Mouse (Mus musculus) embryo, embryonic 11.5 days (tissue): ENCODE data around the gene Mapk3.
"Not testable (repeated sequence)": the region's sequence is repeated elsewhere in the genome, so short reads cannot be mapped to it uniquely, and the experiment has no call there.

Source experiments
- DNase-seq: peaks from one replicate; pipeline ENCODE4 v3.0.0-alpha.2; 2012; ENCODE audit warnings: low read depth, low spot score

Gene Mapk3

DNA sequence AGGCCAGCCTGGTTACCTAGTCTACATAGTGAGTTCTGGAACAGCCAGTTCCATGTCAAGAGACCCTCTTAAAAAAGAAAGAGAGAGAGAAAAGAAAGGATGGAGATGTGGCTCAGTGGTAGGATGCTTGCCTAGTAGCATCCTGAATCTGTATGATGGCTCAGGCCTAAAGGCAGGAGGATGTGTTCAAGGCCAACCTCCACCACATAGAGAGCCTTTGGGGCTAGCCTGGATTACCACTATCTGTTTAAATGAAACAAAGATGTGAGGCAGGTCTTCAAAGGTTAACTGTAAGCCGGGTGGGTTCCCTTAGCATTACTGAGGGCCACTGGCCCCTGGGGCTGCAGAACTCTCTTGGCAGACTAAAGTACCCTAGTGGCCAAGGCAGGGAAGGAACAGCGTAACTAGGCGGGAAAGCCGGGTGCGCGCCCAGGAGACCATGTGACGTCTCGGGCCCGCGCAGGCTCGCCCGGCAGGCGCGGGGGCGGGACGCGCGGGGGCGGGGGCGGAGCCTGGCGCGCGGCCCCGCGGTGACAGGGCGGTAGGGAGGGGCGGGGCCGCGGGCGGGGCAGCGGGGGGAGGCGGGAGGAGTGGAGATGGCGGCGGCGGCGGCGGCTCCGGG, at the start of gene Mapk3:
Mapk3 (plus strand) TSS at position 552 of the 622 bp plus-strand sequence.
- DNase-seq = peak; percentile 85

DNA sequence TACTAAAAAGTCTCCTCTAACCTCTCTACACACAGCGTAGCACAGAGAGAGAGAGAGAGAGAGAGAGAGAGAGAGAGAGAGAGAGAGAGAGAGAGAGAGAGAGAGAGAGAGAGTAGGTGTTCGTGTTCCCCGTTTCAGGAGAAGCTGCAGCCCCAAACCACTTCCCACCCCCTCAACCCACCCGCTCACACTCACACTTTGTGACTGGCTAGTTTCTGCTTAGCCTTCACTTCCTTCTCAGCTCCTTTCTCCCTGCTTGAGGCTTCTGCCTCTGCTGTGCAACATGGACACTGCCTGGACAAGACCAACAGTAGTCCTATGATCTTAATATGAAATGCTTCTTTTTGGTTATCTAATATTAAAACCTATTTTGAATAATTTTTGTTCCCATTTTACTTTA, 49.1 kb upstream of the Mapk3 start:
- DNase-seq = no peak

GRCm38 (mm10) chr7:126711910-126712309, 47.5 kb upstream of the Mapk3 start:
- DNase-seq = no peak

DNA sequence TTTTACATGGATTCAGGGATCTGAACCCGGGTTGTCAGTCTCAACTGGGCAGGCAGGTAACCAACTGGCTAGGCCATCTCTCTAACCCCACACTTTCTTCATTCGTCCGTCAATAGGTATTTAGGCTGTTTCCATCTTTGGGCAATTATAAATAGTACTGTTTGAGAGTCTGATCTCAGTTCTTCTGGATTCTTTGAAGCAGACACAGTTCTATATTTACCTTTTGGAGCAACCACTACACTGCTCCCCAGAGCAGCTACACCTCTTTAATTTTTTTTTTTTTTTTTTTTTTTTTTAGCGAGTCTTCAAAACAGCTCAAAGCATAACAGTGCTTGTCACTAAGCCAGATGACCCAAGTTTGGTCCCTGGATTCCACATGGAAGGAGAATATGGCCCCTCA, 43.7 kb upstream of the Mapk3 start:
- no peak for DNase-seq

DNA sequence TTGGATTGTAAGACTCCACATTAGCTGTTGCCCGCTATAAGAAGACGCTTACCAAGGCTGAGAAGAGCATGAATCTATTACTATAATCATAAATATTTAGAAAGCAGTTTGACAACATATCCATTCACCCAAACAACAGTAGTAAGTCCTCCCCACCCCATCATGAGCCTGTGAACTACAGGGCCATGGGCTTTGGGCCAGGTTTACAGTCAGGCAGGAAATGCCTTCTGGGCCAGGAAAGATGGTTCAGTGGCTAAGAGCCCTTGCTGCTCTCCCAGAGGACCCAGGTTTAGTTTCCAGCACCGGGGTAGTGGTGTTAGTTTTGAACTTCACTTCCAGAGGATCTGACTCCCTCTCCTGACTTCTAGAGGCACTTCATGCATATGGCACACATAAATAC, 41.8 kb upstream of the Mapk3 start:
- no peak for DNase-seq

DNA sequence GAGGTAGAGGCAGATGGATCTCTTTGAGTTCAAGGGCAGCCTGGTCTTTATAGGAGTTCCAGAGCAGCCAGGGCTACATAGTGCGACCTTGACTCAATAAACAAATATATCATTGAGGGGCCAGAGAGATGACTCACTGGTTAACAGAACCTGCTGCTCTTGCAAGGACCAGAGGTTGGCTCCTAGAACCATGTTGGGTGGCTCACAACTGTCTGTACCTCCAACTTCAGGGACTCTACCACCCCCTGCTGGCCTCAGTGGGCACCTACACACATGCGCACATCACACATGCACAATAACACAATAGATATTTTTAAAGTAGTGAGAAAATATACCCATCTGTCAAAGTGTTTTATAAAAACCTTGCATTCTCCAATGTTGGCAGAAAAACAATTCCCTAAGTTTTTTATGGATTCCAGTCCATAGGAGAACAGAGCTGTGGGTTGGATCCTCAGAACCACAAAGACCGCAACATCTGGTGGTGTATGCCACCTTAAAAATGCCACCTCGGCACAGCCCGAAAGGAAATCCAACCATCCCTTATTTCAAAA, 40.5 kb upstream of the Mapk3 start:
- DNase-seq = no peak

DNA sequence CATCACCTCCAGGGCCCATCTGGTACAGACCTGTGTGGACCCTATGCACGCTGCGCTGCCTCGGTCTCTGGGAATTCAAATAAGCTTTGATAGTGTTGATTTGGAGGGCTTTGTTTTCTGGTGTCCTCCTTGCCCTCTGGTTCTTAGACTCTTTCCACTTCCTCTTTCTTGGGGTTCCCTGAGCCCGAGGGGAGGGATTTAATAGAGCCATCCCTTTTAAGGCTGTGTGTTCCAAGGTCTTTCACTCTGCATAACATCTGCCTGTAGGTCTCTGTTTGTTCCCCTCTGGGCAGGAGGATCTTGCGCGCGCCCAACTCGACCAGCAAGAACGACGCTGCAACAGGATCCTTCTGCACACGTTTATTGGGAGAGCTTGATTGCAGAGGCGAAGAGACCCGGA, 37.8 kb upstream of the Mapk3 start:
- DNase-seq = no peak

GRCm38 (mm10) chr7:126725077-126725476, 34.3 kb upstream of the Mapk3 start:
- DNase-seq = no peak

DNA sequence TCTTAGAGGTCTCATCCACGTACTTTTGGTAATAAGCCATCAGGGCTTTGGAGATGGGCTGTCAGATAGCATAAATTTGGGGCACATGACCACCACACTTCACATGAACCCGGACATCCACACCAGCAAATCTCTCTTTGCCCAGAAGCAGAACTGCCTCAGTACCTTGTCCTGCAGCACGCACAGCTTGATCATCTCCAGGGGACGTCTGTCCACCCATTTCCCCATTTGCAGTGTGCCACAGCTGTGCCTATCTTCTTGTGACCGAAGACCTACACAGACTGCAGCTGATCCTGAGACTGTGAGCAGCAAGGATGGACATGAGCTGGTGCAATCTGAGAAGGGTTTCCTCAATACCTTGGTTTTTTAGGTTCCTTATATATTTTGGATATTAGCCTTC, 33.7 kb upstream of the Mapk3 start:
- DNase-seq = no peak

- DNase-seq = not testable (repeated sequence)
These were observed 29.1 kb upstream of the Mapk3 start for GRCm38 (mm10) chr7:126730256-126730789.

DNA sequence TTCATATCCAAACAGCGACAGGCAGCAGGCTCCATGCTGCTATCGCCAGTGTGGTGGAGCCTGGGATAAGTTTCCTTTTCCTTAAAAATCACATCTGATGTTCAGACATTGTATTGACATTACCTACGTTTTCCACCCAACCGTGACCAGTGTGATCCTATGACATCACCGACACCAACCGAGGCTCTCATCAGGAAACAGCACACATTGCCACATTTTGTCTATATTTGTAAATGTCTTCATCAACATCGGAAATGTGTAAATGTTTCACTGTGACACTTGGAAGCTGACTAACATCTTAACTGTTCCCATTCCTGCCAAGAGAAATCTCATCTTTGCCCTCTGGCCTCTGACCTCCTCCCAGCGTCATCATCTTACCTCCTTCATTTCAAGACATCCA, 23.3 kb upstream of the Mapk3 start:
- no peak for DNase-seq

DNA sequence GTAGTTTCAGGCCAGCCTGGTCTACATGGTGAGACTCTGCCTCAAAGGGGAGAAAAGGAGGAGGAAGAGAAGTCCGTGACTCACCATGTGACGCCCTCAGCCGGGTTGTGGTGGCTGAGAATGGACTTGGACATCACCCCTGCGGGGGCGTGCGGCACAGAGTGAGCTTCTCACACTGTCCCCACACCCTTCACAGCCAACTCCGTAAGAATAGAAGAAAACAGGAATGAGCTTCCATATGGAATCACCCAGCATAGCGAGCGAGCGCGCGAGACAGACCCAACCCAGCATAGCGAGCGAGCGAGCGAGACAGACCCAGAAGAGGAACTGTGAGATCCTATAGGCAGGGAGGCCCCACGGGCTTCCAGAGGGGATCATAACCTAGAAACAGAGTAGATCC, 19.9 kb upstream of the Mapk3 start:
- no peak for DNase-seq

DNA sequence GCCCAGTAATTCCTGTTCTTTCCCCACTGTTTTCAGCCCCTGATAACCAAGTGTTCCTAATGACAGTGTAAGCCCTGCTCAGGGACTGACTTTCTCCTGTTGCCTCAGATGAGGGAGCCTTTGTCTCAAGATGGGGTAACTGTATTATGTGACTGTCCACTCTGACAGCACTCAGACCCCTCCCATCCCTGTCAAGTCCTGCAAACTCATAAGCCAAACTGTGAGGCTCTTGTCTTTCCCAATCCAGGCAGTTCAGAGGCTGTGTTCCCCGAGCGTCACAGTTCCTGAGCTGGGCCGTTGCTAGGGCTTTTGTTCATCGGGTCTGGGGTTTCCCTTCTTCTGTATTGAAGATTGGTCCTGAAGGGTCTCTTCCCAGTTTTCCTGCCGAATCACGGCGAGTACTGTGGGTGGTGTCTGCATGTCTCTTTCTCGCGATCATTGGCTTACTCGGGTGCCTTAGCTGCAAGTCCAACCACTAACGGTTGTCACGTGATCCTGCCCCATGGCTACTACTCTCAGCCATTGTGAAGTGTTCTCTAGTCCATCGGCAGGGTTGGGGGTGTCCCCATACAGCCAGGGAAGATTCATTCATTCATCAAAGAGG, 19.2 kb upstream of the Mapk3 start:
- no peak for DNase-seq

DNA sequence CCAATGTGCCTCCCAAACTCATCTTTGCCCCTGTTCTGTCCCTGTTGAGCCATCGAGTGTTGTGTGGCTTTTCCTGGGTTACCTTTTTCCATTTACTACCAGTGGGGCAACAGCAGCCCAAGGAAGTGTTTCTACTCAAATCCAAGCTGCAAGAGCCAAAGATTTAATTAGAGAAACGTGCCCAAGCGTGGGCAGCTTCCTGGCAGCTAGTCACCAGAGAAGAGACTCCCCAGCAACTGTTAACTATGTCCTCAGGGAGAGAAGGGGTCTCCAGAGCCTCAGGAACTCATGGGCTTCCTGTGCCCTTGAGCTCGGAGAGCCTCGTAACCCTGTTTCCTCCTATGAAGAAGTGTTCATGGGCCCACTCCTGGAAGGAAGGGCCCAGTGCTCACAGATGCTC, 18.4 kb upstream of the Mapk3 start:
- DNase-seq = no peak

DNA sequence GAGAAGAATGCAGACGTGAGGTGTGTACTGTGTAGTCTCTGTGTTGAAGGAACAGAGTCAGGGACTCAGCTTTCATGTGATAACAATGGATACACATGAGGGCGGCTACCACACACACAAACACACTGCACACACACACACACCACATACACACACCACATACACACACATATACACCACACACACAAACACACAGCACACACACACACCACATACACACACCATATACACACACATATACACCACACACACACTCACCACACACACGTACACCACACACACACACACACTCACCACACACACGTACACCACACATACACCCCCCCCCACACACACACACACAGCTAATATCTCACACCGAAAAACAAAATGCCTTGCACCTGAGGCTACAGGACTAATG, 17.9 kb upstream of the Mapk3 start:
- no peak for DNase-seq

DNA sequence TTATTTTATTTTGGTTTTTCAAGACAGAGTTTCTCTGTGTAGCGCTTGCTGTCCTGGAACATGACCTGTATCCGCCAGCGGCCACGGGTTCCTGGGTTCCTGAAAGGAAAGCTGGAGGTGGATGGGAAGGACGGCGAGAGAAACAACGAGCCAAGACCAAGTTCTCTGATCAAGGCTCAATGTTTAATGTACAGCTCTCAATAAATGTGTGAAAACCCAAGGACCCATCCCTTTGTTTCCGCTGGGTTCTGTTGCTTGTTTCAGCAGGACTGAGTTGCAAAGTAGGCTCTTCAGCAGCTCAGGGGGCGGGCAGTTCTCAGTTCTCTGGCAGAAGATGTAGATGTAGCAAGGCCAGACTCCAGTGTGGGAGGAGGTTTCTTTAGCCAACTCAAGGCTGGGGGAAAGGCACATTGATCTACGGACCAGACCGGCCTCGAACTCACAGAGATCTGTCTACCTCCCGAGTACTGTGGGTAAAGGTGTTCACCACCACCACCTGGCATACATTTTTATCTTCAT, 17.4 kb upstream of the Mapk3 start:
- DNase-seq = no peak

DNA sequence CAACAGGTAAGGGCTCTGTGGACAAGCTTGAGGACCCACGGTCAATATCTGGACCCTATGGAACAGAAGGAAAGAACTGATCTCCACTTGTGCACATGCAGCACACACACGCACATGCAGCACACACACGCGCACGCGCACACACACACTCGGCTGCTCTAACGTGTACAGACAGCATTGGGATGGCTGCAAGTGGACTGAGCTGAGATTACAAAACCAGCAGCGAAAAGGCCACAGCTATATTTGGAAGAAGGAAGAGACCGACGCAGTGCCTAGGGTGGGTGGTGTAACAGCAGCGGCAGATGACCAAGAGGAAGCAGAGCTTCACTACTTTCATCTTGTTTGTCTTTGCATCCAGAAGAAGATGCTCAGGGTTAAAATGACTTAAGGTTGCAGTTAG, 13.3 kb upstream of the Mapk3 start:
- no peak for DNase-seq

DNA sequence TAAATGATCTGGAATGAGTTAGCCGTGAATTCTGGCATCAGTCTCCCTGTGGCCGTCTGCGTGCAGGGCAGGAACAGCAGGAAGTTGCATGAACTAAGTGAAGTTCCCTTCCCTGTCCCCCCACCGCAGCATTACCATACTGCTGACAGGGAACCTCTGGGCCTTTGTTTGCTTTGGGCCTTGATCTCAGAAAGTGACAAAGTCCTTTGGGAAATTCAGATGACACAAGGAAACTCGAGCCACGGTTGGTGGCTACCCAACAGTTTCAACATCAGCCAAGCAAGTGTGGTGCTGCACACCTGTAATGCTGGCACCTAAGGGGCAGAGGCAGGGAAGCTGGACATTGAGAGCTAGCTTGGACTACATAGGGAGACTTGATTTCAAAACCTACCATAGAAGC, 12.6 kb upstream of the Mapk3 start:
- DNase-seq = no peak

DNA sequence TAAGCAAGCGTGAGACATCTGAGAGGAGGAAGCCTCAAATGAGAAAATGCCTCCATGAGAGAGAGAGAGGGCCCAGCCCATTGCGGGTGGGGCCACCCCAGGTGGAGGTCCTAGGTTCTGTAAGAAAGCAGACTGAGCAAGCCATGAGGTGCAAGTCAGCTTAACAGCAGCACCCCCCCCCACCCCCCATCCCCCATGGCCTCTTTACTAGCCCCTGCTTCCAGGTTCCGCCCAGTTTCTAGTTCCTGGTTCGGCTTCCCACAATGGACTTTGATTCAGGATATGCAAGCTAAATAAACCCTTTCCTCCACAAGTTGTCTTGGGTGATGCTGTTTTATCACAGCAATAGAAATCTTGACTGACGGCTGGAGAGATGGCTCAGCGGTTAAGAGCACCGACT, 10.6 kb upstream of the Mapk3 start:
- no peak for DNase-seq

GRCm38 (mm10) chr7:126749582-126750343, 9.6 kb upstream of the Mapk3 start:
- DNase-seq = no peak

DNA sequence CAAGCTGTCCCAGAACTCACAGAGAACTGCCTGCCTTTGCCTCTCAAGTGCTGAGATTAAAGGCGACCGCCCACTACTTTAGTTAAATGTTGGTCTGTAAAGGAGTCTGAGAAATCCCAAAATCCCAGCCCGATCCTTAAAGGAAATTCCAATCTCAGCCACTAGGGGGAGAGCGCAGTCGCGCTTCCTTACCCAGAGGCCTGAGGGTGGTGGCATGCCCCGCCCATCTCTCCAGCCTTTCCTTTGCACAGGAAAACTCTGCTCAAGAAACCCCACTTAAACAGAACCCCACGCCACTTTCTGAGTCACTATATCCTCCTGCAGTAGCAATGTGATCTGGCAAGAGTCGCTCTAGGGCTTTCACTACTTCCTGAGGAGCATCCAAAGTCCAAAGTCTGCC, 4.5 kb upstream of the Mapk3 start:
- DNase-seq = peak; percentile 78

DNA sequence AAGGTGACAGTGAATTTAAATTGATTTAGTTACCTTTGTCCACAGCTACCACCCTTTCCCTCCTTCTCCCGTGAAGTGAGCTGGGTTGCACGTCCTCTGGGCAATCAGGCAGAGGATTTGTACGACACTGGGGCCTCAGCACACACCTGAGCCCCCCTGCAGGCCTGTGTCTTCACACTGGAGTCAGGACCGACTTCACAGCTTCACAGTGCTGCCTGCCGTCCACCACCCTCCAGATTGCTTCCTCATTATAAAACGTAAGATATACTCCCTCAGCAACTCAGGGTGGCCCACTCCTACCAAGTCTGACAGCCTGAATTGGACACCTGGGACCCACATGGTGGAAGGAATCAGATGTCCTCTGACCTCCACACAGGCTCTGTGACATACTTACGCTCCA, 862 bp upstream of the Mapk3 start:
- DNase-seq = no peak
